Mouse (Mus musculus): Measurements from ENCODE around the gene Saa1. TPM values are rescaled to one million over a fixed set of nuclear protein-coding genes. Genes with fewer than 3 reads are reported as not detected.
A peak's percentile ranks its signal among the peaks of the same experiment; 100 is the strongest.

The Saa1 gene
- polyA plus RNA-seq, 1 experiment, result 434 TPM

DNA sequence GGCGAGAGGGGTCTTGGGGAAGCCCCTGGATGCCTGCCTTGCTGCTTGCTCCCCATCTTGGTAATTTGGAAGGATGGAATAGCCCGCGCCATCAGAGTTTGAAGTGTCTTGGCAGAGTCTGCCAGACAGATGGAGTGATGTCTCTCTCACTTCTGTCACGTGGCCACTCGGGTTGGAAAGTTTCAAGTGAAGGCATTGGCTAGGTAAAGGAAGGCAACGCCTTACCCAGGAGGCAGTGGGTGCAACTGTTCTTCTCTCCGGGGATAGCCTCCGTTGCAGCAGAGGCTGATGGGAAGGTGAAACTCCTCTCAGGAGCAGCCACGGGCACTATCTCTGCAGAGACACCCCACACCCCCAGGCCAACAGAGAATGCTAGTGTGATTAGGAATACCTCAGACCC, 22.3 kb downstream of the Saa1 start:
- no peak for DNase-seq (ENCODE audit: low read depth, low spot score)
- 83% methylated on average over 9 of the region's 9 CpGs for WGBS

- WGBS, result 22% methylated on average over 7 of the region's 7 CpGs
- no peak for DNase-seq (ENCODE audit: low read depth, low spot score)
Measured at GRCm38 (mm10) chr7:46719526-46719925, 23.3 kb downstream of the Saa1 start.

- WGBS, result 85% methylated on average over 7 of the region's 7 CpGs
- no peak for DNase-seq (ENCODE audit: low read depth, low spot score)
Measured at GRCm38 (mm10) chr7:46718591-46719270, 24.0 kb downstream of the Saa1 start.

- 31% methylated on average over 5 of the region's 5 CpGs for WGBS
Measured at GRCm38 (mm10) chr7:46716897-46717296, 25.9 kb downstream of the Saa1 start.

GRCm38 (mm10) chr7:46715600-46715999, 27.2 kb downstream of the Saa1 start, which contains the start of gene Saa3:
TSS of gene Saa3 (minus strand) at chr7:46715700.
- 88% methylated on average over 5 of the region's 5 CpGs for WGBS

More at GRCm38 (mm10) chr7:46716897-46717296, 25.9 kb downstream of the Saa1 start:
- DNase-seq (ENCODE audit: low read depth, low spot score), result no peak

GRCm38 (mm10) chr7:46714518-46714917, 28.3 kb downstream of the Saa1 start:
- WGBS, result 27% methylated on average over 6 of the region's 6 CpGs
- DNase-seq (ENCODE audit: low read depth, low spot score), result peak; percentile 70

More at GRCm38 (mm10) chr7:46715600-46715999, 27.2 kb downstream of the Saa1 start, which contains the start of gene Saa3:
- no peak for DNase-seq (ENCODE audit: low read depth, low spot score)

GRCm38 (mm10) chr7:46712250-46712649, 30.5 kb downstream of the Saa1 start:
- WGBS, result 65% methylated on average over 6 of the region's 6 CpGs
- DNase-seq (ENCODE audit: low read depth, low spot score), result no peak

- under 1% methylated on average over 38 of the region's 38 CpGs for WGBS
Measured at GRCm38 (mm10) chr7:46710390-46710844, 32.4 kb downstream of the Saa1 start, which contains the start of gene Saal1. TSS of gene Saal1 (minus strand) at chr7:46710680.

DNA sequence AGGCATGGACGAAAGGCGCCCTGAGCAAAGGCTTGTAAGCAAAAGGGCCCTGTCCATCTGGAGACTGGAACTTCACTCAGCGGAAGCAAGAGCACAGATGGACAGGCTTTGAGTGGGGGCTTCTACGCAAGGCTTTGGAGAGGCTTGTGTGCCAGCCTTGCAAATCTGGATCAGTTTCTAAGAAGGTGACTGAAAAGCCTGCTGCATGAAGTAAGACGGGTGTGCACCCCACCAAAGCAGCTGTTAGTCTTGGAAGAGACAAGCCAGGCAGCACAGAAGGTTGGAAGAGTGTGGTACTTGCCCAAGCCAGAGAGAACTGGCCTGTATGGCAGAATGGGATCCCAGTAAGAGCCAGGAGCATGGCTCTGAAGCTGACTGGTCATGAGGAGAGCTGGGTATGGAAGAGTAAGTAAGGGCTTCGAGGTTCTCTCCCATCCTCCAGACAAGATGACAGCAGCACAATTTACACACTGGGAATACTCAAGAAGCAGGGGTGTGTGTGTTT, 42.2 kb downstream of the Saa1 start:
- WGBS, result 93% methylated on average over 6 of the region's 6 CpGs
- DNase-seq (ENCODE audit: low read depth, low spot score), result no peak

More at GRCm38 (mm10) chr7:46710390-46710844, 32.4 kb downstream of the Saa1 start, which contains the start of gene Saal1:
- peak; percentile 67 for DNase-seq (ENCODE audit: low read depth, low spot score)

DNA sequence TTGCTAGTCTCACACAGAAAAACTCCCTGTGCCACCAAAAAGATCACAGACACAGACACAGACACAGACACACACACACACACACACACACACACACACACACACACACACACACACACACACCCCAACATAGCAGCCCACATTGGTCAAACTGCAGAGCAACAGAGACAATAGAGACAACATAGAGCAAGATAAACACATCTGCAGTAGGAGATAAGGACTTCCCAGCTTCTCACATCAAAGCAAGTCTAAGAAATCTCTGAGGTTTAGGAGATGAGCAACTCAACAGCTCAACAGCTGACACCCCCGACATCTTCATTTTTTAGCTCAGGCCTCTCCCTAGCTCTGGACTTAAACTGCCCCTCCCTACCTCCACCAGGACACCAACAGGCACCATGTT, 46.0 kb downstream of the Saa1 start:
- WGBS, result 84% methylated on average over 1 of the region's 1 CpGs

More for the DNA sequence above, 46.0 kb downstream of the Saa1 start:
- DNase-seq (ENCODE audit: low read depth, low spot score), result no peak

Other genes starting within 250 kb of the Saa1 start
- 8.1 and 9.0 TPM in 2 replicates for gene Sergef, start 103.2 kb downstream of the Saa1 start, polyA plus RNA-seq (2012; rRNA removed)
- gene Tph1, start 70.4 kb downstream of the Saa1 start, polyA plus RNA-seq (2012; rRNA removed), result 1.6 and 2.9 TPM in 2 replicates
- 5.1 and 6.0 TPM in 2 replicates for gene Saal1, start 32.3 kb downstream of the Saa1 start, polyA plus RNA-seq (2012; rRNA removed)
- 1.7 and 4.0 TPM in 2 replicates for gene Saa3, start 27.3 kb downstream of the Saa1 start, polyA plus RNA-seq (2012; rRNA removed)
- 0.05 TPM in 1 of 2 replicates, not detected in the other for gene Saa4, start 10.4 kb downstream of the Saa1 start, polyA plus RNA-seq (2012; rRNA removed)
- gene Saa2, start 8.8 kb upstream of the Saa1 start, polyA plus RNA-seq (2012; rRNA removed), result 0.34 and 13.7 TPM in 2 replicates
- gene Hps5, start 53.1 kb upstream of the Saa1 start, polyA plus RNA-seq (2012; rRNA removed), result 27.6 and 33.9 TPM in 2 replicates
- gene Gtf2h1, start 53.1 kb upstream of the Saa1 start, polyA plus RNA-seq (2012; rRNA removed), result 6.9 and 10.2 TPM in 2 replicates
- gene Ldha, start 98.5 kb upstream of the Saa1 start, polyA plus RNA-seq (2012; rRNA removed), result 1,305 and 1,564 TPM in 2 replicates
- gene Ldhc, start 118.2 kb upstream of the Saa1 start, polyA plus RNA-seq (2012; rRNA removed), result not detected in 2 replicates
- gene Tsg101, start 177.0 kb upstream of the Saa1 start, polyA plus RNA-seq (2012; rRNA removed), result 68.3 and 71.2 TPM in 2 replicates
- gene Uevld, start 215.5 kb upstream of the Saa1 start, polyA plus RNA-seq (2012; rRNA removed), result 2.5 and 4.3 TPM in 2 replicates
- gene Gm9999, start 240.6 kb upstream of the Saa1 start, polyA plus RNA-seq (2012; rRNA removed), result not detected in 2 replicates

Measured in large intestine, adult 2 months (tissue).